Mouse (Mus musculus): ENCODE results near the gene Stk10. TPM values are rescaled to one million over a fixed set of nuclear protein-coding genes. Genes with fewer than 3 reads are reported as not detected.
A peak's percentile ranks its signal among the peaks of the same experiment; 100 is the strongest.

The Stk10 gene
- polyA plus RNA-seq, 1 experiment from 2014 or later, result 2.1 TPM

GRCm38 (mm10) chr11:32567000-32567855 lies 34.1 kb downstream of the Stk10 start:
- DNase-seq (ENCODE audit: low spot score), result no peak
- no peaks in the 10 kb centered on the region for H3K9me3 ChIP-seq (replicated peaks)
- H3K27ac ChIP-seq (replicated peaks), result 0 out of 2 replicates have a peak overlapping the region, but pooled peaks have one; percentile 19
- H3K4me1 ChIP-seq, result peaks cover 26% of the 10 kb centered on the region
- H3K27me3 ChIP-seq (ENCODE audit: low read depth, poor library complexity, severe bottlenecking), result no peaks in the 10 kb centered on the region
- no peak overlapping the region for H3K4me3 ChIP-seq
- 85% methylated on average over 10 of the region's 10 CpGs for WGBS
- no peaks in the 10 kb centered on the region for H3K36me3 ChIP-seq

GRCm38 (mm10) chr11:32568060-32568459 lies 35.0 kb downstream of the Stk10 start:
- Histone ChIP-seq H3K4me1 (peaks cover 24% of the 10 kb centered on the region), H3K27ac (replicated peaks) (no peak overlapping the region), H3K27me3 (ENCODE audit: low read depth, poor library complexity, severe bottlenecking) (no peaks in the 10 kb centered on the region), H3K4me3 (no peak overlapping the region), H3K9me3 (replicated peaks) (no peaks in the 10 kb centered on the region), H3K36me3 (no peaks in the 10 kb centered on the region)
- 93% methylated on average over 7 of the region's 7 CpGs for WGBS
- no peak for DNase-seq (ENCODE audit: low spot score)

- H3K27me3 ChIP-seq (ENCODE audit: low read depth, poor library complexity, severe bottlenecking), result no peaks in the 10 kb centered on the region
- no peak for DNase-seq (ENCODE audit: low spot score)
- H3K27ac ChIP-seq (replicated peaks), result no peak overlapping the region
- no peaks in the 10 kb centered on the region for H3K36me3 ChIP-seq
- no peaks in the 10 kb centered on the region for H3K9me3 ChIP-seq (replicated peaks)
- H3K4me1 ChIP-seq, result peaks cover 17% of the 10 kb centered on the region
- WGBS, result 92% methylated on average over 15 of the region's 15 CpGs
- H3K4me3 ChIP-seq, result no peak overlapping the region
These were observed 35.7 kb downstream of the Stk10 start for GRCm38 (mm10) chr11:32568637-32569293.

- H3K36me3 ChIP-seq, result no peaks in the 10 kb centered on the region
- peaks cover 8% of the 10 kb centered on the region; the same call in 1 of the 2 replicates for H3K4me1 ChIP-seq
- 87% methylated on average over 6 of the region's 6 CpGs for WGBS
- H3K4me3 ChIP-seq, result no peak overlapping the region
- no peaks in the 10 kb centered on the region for H3K27me3 ChIP-seq (ENCODE audit: low read depth, poor library complexity, severe bottlenecking)
- no peak for DNase-seq (ENCODE audit: low spot score)
- no peaks in the 10 kb centered on the region for H3K9me3 ChIP-seq (replicated peaks)
- H3K27ac ChIP-seq (replicated peaks), result no peak overlapping the region
These were observed 38.0 kb downstream of the Stk10 start for GRCm38 (mm10) chr11:32571103-32571502.

- Histone ChIP-seq H3K27me3 (ENCODE audit: low read depth, poor library complexity, severe bottlenecking) (no peaks in the 10 kb centered on the region), H3K36me3 (no peaks in the 10 kb centered on the region), H3K4me1 (no peaks in the 10 kb centered on the region), H3K27ac (replicated peaks) (no peak overlapping the region), H3K4me3 (no peak overlapping the region), H3K9me3 (replicated peaks) (no peaks in the 10 kb centered on the region)
- 93% methylated on average over 2 of the region's 2 CpGs for WGBS
- DNase-seq (ENCODE audit: low spot score), result no peak
These were observed 40.6 kb downstream of the Stk10 start for GRCm38 (mm10) chr11:32573669-32574068.

- Histone ChIP-seq H3K27me3 (ENCODE audit: low read depth, poor library complexity, severe bottlenecking) (no peaks in the 10 kb centered on the region), H3K4me1 (peaks cover 7% of the 10 kb centered on the region), H3K9me3 (replicated peaks) (no peaks in the 10 kb centered on the region), H3K4me3 (no peak overlapping the region), H3K36me3 (no peaks in the 10 kb centered on the region), H3K27ac (replicated peaks) (0 out of 2 replicates have a peak overlapping the region, but pooled peaks have one; percentile 6)
- WGBS, result 95% methylated on average over 6 of the region's 6 CpGs
- no peak for DNase-seq (ENCODE audit: low spot score)
These were observed 43.1 kb downstream of the Stk10 start for GRCm38 (mm10) chr11:32575964-32576759.

- peaks cover 8% of the 10 kb centered on the region for H3K4me1 ChIP-seq
- no peaks in the 10 kb centered on the region for H3K9me3 ChIP-seq (replicated peaks)
- no peaks in the 10 kb centered on the region for H3K36me3 ChIP-seq
- 74% methylated on average over 5 of the region's 5 CpGs for WGBS
- no peak overlapping the region for H3K4me3 ChIP-seq
- no peak for DNase-seq (ENCODE audit: low spot score)
- H3K27me3 ChIP-seq (ENCODE audit: low read depth, poor library complexity, severe bottlenecking), result no peaks in the 10 kb centered on the region
- 0 out of 2 replicates have a peak overlapping the region, but pooled peaks have one; percentile 6 for H3K27ac ChIP-seq (replicated peaks)
These were observed 43.6 kb downstream of the Stk10 start for GRCm38 (mm10) chr11:32576760-32577050.

GRCm38 (mm10) chr11:32580305-32580947 lies 47.3 kb downstream of the Stk10 start:
- WGBS, result 71% methylated on average over 16 of the region's 16 CpGs
- DNase-seq (ENCODE audit: low spot score), result peak; percentile 30
- Histone ChIP-seq H3K27me3 (ENCODE audit: low read depth, poor library complexity, severe bottlenecking) (no peaks in the 10 kb centered on the region), H3K4me3 (no peak overlapping the region), H3K36me3 (no peaks in the 10 kb centered on the region), H3K27ac (replicated peaks) (no peak overlapping the region), H3K4me1 (peaks cover 8% of the 10 kb centered on the region), H3K9me3 (replicated peaks) (no peaks in the 10 kb centered on the region)

GRCm38 (mm10) chr11:32581031-32581430 lies 47.9 kb downstream of the Stk10 start:
- WGBS, result 50% methylated on average over 2 of the region's 2 CpGs
- peaks cover 8% of the 10 kb centered on the region for H3K4me1 ChIP-seq
- no peak overlapping the region for H3K27ac ChIP-seq (replicated peaks)
- no peak overlapping the region for H3K4me3 ChIP-seq
- DNase-seq (ENCODE audit: low spot score), result no peak
- no peaks in the 10 kb centered on the region for H3K27me3 ChIP-seq (ENCODE audit: low read depth, poor library complexity, severe bottlenecking)
- H3K9me3 ChIP-seq (replicated peaks), result no peaks in the 10 kb centered on the region
- H3K36me3 ChIP-seq, result no peaks in the 10 kb centered on the region

GRCm38 (mm10) chr11:32582813-32583212 lies 49.7 kb downstream of the Stk10 start:
- Histone ChIP-seq H3K4me1 (peaks cover 9% of the 10 kb centered on the region), H3K27me3 (ENCODE audit: low read depth, poor library complexity, severe bottlenecking) (no peaks in the 10 kb centered on the region), H3K36me3 (no peaks in the 10 kb centered on the region), H3K9me3 (replicated peaks) (no peaks in the 10 kb centered on the region), H3K27ac (replicated peaks) (no peak overlapping the region), H3K4me3 (no peak overlapping the region)
- no peak for DNase-seq (ENCODE audit: low spot score)
- 63% methylated on average over 5 of the region's 5 CpGs for WGBS

- WGBS, result 79% methylated on average over 6 of the region's 6 CpGs
- DNase-seq (ENCODE audit: low spot score), result no peak
- Histone ChIP-seq H3K27ac (replicated peaks) (no peak overlapping the region), H3K36me3 (no peaks in the 10 kb centered on the region), H3K4me3 (no peak overlapping the region), H3K27me3 (ENCODE audit: low read depth, poor library complexity, severe bottlenecking) (no peaks in the 10 kb centered on the region), H3K4me1 (peaks cover 8% of the 10 kb centered on the region), H3K9me3 (replicated peaks) (no peaks in the 10 kb centered on the region)
These were observed 52.9 kb downstream of the Stk10 start for GRCm38 (mm10) chr11:32585996-32586395.

Data from midbrain, embryonic 10.5 days (tissue).